Comparison of ENCODE assay signal across 9 mouse cellular contexts in the genomic region with DNA sequence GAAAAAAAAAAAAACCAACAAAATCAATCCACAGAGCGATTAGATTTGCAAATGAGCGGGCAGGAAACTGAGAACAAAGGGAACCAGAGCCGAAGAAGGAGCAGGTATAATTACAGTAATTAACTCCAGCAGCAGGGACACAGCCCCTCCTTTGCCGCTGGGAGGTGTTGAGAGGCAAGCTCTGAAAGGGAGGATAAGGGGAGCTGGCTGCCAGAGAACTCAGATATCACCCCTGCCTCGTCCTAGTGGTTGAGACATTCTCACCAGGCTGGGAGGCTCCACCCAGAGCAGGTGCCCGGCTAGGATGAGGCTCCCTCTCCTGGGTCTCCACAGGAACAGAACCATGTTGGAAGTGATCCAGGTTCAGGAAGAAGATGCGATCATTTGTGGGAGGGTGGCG.
A peak's percentile ranks its signal among the peaks of the same experiment; 100 is the strongest.
DNase-seq lines count a peak whose midpoint lies in the region; ATAC-seq lines count a peak whose summit lies in the region.
"Had no signal": no experiment of that assay in that cellular context is flagged by ENCODE, and none has a peak within 500 bp of the region (broad histone marks: within the 10 kb centered on the region; RNA-seq: fewer than 3 reads in every experiment).

No protein-coding gene starts in this region.

- no peak overlapping the region for H3K4me3 ChIP-seq in hindbrain, embryonic 11.5 days (ENCODE audit: low read depth, low read length)
- no peak overlapping the region for H3K4me3 ChIP-seq in midbrain, embryonic 14.5 days (replicated peaks; ENCODE audit: low read depth, low read length)

- H3K4me2 ChIP-seq in hindbrain, embryonic 11.5 days (replicated peaks; ENCODE audit: low read depth, low read length) = no peak overlapping the region
- peak overlapping the region; percentile 10; the same call in 1 of the 2 replicates for H3K4me2 ChIP-seq in midbrain, embryonic 14.5 days (ENCODE audit: low read length)

- no peaks in the 10 kb centered on the region for H3K36me3 ChIP-seq in hindbrain, embryonic 11.5 days (ENCODE audit: control insufficient read depth, insufficient read depth, low read length)
- H3K36me3 ChIP-seq in midbrain, embryonic 14.5 days (ENCODE audit: control insufficient read depth, insufficient read depth, low read length) = no peaks in the 10 kb centered on the region

- WGBS in hindbrain, embryonic 11.5 days = 21% methylated on average over 8 of the region's 8 CpGs
- 24% methylated on average over 8 of the region's 8 CpGs for WGBS in midbrain, embryonic 14.5 days

- no peak overlapping the region for H3K27ac ChIP-seq in hindbrain, embryonic 11.5 days (ENCODE audit: low read depth, low read length)
- H3K27ac ChIP-seq in midbrain, embryonic 14.5 days (replicated peaks; ENCODE audit: low read depth, low read length) = 0 out of 2 replicates have a peak overlapping the region, but pooled peaks have one; percentile 45
- H3K27ac ChIP-seq: liver, embryonic 14.5 days had no signal

- DNase-seq in ZHBTc4 (ENCODE audit: low read depth, low spot score) = peak; percentile 12
- peak; percentile 19 for DNase-seq in embryo, embryonic 10.5 days (ENCODE audit: low spot score)
- DNase-seq in hindbrain, embryonic 11.5 days (ENCODE audit: low spot score) = peak; percentile 13
- DNase-seq in midbrain, embryonic 14.5 days = peak; percentile 46
- DNase-seq in lung, adult 18-20 months = no peak
- no peak for DNase-seq in lung, postnatal 14 days
- DNase-seq in gastrocnemius, postnatal 10 days = no peak

- no peaks in the 10 kb centered on the region for H3K9me3 ChIP-seq in hindbrain, embryonic 11.5 days (ENCODE audit: control insufficient read depth, low read length)
- H3K9me3 ChIP-seq in midbrain, embryonic 14.5 days (ENCODE audit: control insufficient read depth, low read length) = no peaks in the 10 kb centered on the region

- no peaks in the 10 kb centered on the region for H3K4me1 ChIP-seq in hindbrain, embryonic 11.5 days (replicated peaks; ENCODE audit: control insufficient read depth, insufficient read depth, low read length)
- no peaks in the 10 kb centered on the region for H3K4me1 ChIP-seq in midbrain, embryonic 14.5 days (ENCODE audit: control insufficient read depth, insufficient read depth, low read length)

- H3K27me3 ChIP-seq in hindbrain, embryonic 11.5 days (ENCODE audit: control insufficient read depth, insufficient read depth, low read length) = no peaks in the 10 kb centered on the region
- H3K27me3 ChIP-seq in midbrain, embryonic 14.5 days (ENCODE audit: control insufficient read depth, insufficient read depth, low read length) = no peaks in the 10 kb centered on the region

- no peak overlapping the region for H3K9ac ChIP-seq in hindbrain, embryonic 11.5 days (ENCODE audit: low read depth, low read length)
- H3K9ac ChIP-seq in midbrain, embryonic 14.5 days (replicated peaks; ENCODE audit: low read length) = no peak overlapping the region
- H3K9ac ChIP-seq: liver, embryonic 14.5 days had no signal

- peak; percentile 48; the same call in 1 of the 2 replicates for ATAC-seq in hindbrain, embryonic 11.5 days (ENCODE audit: low FRiP score)
- ATAC-seq in midbrain, embryonic 14.5 days (ENCODE audit: low FRiP score, low TSS enrichment) = 0 out of 2 replicates have a peak, but pooled peaks have one; percentile 34
- no peak for ATAC-seq in CD4-positive, CD25-positive, alpha-beta regulatory T cell, adult 4 months

Comparison
In these comparisons a context has a peak if more than half of its experiments do, and no peak if none do; other contexts are left out.
1. DNase-seq: peak in ZHBTc4 (single experiment), embryo, embryonic 10.5 days (single experiment), hindbrain, embryonic 11.5 days (single experiment) and midbrain, embryonic 14.5 days (single experiment); none in lung, adult 18-20 months (0 of 2), lung, postnatal 14 days (single experiment) and gastrocnemius, postnatal 10 days (single experiment).